Mouse (Mus musculus) right cerebral cortex, postnatal 4 days (tissue): ENCODE results near the gene Cfap74.
"Not testable (repeated sequence)": the region's sequence is repeated elsewhere in the genome, so short reads cannot be mapped to it uniquely, and the experiment has no call there.

Experiments used
- DNase-seq: peaks from one replicate; pipeline ENCODE4 v3.0.0-alpha.2; 2022

Cfap74 gene

DNA sequence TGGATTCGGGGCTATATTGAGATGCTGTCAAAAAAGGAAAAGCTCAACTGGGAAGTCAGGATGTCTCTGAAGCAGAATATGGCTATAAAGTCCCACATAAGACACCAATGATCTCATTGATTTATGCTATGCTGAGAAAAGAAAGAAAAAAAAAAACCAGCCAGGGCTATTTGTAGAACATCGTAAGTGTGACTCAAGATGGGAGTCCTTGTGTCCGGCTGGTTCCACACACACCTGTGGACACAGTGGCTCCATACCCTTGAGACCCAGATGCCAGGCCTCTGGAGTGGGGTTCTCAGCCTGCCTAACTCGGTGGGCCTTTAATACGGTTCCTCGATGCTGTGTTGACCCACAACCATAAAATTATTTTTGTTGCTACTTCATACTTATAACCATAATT is 3.1 kb downstream of the Cfap74 start:
- no peak for DNase-seq

DNA sequence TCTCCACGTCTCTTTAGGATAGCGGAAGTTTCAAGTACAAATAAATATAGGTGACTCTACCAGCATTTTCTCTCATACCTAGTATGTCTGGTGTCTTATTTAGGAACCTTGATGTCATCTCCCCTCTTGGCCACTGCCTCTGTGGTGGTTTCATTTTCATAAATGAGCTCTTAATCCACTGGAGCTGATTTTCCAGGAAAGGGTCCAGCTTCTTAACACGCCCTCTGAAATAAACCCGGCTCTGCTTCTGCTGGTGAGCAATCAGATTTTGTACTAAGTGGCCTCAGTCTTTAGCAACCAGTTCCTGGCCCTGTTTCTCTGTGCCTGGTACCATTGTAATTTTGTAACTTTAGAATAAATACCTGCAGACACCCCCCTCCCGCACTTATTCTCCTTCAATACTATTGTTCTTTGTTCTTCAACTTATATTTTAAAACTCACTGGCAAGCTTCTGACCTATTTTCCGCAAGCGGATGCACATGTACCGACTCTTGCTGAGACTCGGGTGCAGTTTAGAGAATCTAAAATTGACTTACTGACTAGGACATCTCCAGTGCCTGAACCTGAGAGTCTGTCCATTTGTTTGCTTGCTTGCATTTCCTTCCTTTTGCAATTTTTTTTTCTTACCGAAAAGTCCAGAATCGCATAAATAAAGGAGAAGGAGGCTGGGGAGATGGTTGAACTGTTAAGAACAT is 4.8 kb downstream of the Cfap74 start:
- no peak for DNase-seq

DNA sequence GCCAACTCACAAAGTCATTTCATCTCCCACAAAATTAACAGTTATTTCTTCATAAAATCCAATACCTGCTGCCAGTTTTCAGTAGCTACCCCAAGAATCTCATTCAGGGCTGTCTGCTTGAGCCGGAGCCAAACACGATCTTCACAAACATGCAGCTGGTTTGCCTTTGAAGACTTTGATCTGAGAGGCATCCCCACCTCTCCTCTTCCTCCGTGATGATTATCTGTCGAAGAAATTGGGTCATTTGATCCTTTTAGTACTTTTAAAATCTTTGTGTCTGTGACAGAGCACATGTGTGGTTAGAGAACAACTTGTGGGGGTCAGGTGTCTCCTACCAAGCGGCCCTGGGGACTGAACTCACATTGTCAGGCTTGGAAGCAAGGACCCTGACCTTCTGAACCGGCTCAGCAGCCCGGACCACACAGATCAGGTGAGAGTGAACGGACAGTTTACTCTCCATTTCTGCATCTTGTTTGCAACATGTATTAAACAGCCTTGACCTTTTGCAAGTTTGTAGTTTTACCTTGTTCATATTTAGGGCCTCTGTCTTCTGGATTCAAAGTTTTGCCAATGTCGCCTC is 5.8 kb downstream of the Cfap74 start:
- no peak for DNase-seq

DNA sequence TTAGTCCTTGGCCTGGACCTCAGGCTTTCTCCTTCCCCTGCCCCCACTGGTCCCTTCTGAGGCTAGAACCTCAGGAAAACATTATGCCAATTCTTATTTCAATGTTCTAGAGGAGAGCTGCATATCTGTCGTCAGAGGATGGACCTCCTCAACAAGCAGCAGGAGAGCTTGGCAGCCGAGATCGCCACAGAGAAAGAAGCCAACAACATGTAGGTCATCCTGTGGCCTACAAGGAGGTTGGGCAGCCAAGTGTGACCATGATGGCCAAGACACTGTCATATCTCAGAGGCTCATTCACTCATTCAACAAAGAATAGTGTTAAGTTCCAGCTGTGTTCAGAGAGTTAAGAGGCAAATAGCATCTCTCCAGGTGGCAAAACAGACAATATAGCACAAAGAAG is 11.1 kb downstream of the Cfap74 start:
- DNase-seq = no peak

DNA sequence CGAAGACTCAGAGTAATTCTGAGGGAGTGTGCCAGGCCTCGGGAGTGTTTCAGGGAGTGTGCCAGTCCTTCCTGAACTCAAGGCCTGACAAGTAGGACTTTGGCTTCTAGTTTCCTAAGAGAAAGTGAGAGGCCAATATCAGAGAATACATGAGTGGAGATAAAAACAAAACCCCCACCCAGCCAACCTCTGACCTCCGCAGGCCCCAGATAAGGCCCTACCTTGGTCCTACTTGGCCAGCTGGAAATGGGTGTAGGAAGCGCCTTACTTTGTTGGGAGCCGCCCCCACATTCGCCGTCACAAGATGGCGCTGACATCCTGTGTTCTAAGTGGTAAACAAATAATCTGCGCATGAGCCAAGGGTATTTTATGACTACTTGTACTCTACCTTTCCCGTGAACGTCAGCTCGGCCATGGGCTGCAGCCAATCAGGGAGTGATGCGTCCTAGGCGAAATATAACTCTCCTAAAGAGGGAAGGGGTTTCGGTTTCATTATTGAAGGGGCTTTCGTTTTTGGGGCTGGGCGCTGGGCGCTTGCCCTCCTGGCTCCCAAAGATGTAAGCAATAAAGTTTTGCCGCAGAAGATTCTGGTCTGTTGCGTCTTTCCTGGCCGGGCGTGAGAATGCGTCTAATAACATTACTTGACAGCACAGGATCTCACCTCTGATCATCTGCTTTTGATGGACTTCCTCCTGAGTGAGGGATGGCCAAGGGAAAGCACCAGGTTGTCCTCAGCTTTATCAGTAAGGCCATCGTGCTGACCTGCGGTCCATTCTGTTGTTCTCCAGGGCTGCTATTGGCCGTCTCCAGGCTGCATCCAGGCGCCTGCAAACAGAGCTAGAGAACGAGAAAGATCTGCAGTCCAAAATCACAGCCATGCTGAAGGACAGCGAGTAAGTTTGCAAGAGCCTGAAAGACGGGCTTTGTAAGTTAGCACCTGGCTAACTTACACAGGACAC is 12.7 kb downstream of the Cfap74 start:
- DNase-seq = not testable (repeated sequence)

DNA sequence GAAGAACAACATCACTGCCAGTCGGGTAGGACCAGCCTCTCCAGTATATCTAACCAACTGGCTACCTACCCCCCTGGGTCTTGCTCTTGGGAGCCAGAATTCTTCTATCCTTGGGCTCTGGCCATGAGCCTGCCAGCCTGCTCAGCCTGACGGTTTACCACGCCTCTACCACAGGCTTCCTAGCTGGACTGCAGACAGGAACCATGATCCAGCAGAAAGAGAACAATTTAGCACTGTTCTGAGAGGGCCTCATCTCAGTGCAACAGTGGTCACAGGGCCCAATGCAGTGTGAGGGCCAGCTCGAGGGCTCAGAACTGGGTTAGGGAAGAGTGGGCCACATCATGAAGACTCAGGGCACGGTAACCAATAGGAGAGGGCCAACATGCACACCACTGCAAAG is 15.0 kb downstream of the Cfap74 start:
- no peak for DNase-seq

DNA sequence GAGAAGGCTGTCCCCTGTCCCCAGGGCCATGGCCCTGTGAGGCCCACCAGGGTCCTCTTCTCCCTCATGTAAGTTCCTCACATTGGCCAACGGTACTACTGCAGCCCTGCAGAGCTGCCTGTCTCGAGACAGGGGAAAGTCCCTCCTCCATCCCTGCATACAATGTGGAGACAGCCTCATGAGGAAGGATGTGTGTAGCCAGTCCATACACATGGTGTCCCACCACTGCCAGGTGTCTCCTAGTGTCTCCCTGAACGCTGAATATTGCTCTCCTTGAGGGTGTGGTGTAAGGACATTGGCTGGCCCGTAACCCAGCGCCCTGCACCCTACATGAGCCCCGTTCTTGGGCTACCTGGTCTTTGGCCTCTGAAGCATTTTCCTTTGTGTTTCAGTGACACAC is 17.3 kb downstream of the Cfap74 start:
- DNase-seq = no peak

DNA sequence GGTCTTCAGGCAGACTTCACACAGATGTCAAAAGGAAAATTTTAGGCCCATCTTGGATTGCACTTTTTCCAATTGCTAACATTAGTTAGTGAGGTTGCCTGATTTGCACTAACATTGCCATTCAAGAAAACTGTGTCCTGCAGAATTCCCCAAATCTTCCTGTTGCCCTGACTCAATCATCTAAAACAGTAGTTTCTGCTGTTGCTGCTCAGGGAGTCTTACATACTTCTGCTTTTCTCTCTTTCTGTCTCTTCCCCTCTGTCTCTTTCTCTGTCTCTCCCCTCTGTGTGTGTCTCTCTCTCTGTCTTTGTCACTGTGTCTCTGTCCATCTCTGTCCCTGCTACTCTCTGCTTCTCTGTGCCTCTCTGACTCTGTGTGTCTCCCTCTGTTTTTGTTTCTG is 19.5 kb downstream of the Cfap74 start:
- no peak for DNase-seq

DNA sequence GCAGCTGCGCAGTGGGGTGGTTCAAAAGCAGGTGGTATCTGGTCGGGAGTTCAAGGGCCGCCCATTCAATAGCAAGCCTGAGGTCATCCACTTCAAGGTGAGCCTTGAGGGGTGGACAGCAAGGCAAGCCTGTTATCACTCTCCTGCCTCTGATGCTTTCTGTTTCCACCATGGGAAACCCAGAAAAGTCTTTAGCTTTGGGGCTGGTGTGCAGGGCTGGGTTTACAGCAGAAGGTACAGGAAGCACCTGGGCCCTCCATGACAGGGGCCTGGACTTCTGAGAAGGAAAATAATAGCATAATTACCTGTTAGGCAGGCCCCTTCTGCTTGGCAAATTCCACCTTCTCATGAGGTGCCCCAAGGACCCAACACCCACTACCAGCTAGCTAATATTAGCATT is 20.2 kb downstream of the Cfap74 start:
- DNase-seq = no peak

DNA sequence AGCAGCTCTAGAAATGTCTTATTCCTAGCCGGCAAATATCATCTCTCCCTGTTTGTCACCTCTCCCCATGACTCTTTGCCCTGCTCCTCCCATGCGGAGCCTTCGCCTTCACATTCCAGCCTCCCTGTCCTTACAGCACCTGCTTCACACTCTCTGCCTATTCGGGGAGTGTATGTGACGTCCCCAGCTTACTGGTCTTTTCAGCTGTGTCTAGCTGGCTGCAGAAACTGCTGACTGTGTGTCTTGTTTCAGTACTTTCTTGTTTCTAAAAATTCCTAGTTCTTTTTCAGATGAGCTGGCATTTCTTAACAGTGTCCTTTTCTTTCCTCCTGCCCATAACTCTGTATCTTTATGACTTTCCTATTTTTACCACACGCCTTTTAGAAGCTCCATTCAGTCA is 23.4 kb downstream of the Cfap74 start:
- DNase-seq = no peak

DNA sequence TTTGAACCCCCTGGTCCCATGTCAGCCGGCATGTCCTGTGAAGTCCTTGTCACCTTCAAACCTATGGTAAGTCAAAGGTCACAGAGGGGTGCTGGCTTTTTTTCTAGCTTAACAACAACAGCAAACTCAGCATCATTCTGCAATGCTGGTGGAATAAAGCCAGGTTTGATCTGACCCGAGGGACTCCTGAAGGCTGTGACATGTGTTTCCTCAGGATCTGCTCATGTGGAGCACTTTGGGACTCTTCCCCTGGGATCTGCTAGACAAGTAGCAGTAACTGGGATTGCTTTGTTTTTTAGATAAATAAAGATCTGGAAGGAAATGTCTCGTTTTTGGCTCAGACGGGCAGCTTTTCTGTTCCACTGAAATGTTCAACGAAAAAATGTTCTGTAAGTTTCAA is 25.0 kb downstream of the Cfap74 start:
- DNase-seq = no peak

DNA sequence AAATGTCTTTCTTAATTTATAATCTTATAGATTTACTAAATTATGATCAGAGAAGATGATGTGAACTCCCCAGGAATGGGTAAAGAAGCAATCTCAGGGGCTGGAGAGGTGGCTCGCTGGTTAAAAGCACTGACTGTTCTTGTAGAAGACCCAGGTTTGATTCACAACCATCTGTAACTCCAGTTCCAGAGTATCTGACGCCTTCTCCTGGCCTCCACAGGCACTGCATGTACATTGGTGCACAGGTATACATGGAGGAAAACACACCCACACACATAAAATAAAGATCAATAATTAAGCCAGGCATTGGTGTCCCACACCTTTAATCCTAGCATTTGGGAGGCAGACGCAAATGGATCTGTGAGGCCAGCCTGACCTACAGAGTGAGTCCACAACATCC is 33.8 kb downstream of the Cfap74 start:
- no peak for DNase-seq

DNA sequence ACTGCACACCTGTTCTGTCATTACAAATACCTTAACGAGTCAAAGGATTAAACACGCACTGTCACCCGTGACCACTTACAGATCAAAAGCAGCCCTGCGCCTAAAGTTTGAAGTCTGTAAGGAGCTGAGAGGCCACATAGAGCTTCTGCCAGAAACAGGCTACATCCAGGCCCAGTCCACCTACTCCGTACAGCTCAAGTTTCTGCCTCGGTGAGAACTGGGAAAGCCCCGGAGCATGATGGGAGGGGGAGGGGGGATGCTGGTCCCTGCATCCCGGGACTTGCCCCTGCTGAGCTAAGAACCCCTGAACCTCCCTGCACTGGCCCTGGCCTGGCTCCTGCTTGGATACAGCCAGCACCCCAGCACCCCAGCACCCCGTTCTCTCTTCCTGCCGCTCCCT is 42.6 kb downstream of the Cfap74 start:
- DNase-seq = no peak

DNA sequence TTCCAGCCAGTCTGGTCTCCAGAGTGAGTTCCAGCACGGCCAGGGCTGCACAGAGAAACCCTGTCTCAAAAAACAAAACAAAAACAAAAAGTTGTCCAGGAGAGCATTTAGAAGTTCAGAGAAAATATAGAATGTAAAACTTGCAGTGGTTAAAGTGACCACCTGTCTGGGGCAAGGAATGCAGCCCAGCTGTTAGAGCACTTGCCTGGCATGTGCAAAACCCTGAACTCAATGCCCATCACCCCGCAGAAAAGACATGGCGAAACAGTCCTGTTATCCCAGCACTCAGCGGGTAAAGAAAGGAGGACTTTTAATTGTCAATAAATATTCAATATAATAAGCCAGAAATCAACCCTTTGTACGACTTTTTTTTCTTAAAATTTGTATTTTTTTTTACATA is 49.6 kb downstream of the Cfap74 start:
- no peak for DNase-seq

DNA sequence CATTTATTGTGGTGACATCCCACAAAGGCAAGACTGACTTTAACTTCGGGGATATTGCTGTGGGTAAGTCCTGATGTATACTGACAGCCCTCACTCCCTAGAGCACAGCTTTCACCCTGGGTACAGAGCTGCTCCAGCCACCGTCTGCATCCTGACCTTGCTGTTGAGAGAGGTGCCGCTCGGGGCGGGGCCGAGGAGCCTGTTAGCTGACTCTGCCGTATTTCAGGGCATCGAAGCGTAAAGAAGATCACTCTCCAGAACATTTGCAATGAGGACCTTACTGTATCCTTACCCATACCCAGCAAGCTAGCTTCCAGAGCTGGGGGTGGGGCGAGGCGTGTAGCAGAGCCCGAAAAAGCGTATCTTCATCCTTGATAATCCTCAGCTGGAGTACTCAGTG is 54.1 kb downstream of the Cfap74 start:
- no peak for DNase-seq

DNA sequence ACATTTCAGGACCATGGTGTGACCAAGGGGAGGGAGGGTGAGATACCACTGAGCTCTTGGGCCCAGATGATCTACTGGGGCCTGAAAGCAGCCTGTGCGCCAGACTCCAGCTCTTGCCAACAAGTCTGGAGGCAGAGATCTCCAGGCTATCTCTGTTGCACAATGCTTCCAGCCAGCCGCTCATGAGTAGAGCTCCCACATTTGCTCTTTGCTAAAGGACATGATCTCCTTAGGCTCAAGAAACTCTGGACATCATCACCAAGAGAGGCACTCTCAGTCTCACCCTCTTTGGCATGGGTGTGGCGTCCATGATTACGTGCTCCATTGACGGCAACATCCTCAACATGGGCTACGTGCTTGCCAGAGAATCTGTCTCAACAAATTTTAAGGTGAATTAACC is 54.6 kb downstream of the Cfap74 start:
- DNase-seq = no peak

DNA sequence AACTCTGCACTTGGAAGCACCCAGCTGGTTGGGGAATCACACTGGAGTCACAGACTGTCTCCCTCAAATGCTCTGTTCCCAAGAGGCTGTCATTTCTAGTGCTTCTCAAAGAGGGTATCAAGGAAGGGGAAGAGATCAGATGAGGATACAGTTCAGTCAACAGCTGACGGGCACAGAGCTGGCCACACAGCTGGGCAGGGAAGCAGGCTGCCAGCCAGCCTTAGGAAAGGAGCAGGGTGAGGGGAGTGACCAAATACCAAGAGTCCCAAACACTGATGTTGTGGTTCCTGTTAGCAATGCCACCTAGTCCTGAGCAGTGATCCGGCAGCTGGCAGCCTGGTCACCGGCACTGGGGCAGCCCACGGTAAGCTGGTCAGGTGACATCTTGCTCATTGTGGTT is 55.1 kb downstream of the Cfap74 start:
- DNase-seq = no peak

DNA sequence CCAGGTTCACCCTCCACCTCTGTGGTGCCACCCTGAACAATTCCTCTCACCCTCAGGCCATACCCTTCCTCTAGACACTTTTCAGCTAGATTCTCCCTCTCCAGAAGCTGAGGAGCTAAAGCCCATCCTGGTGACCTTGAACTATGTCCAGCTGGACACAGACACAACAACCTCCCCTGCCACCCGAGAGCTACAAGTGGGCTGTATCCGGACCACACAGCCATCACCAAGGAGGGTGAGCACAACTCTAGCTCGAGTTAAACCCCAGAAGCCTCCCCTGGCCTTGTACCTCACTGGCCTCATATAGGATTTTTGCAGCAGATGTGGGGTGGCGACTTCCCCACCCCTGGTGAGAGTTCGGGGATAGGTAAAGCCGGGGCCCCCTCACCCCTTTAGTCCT is 56.6 kb downstream of the Cfap74 start:
- no peak for DNase-seq

DNA sequence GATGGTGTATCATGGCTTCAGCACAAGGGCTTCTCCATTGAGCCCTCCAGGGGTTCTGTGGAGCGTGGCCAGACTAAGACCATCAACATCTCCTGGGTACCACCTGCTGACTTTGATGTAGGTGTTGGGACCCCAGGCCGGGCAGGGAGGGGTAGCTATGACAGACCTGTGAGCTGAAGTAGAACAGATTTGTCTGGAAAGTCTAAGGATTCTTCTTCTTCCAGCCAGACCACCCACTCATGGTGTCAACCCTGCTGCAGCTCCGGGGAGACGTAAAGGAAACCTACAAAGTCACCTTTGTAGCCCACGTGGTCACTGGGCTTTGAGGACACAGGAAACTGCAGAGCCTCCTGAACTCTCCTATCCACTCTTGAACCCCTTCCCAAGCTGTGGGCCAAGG is 57.1 kb downstream of the Cfap74 start:
- no peak for DNase-seq

DNA sequence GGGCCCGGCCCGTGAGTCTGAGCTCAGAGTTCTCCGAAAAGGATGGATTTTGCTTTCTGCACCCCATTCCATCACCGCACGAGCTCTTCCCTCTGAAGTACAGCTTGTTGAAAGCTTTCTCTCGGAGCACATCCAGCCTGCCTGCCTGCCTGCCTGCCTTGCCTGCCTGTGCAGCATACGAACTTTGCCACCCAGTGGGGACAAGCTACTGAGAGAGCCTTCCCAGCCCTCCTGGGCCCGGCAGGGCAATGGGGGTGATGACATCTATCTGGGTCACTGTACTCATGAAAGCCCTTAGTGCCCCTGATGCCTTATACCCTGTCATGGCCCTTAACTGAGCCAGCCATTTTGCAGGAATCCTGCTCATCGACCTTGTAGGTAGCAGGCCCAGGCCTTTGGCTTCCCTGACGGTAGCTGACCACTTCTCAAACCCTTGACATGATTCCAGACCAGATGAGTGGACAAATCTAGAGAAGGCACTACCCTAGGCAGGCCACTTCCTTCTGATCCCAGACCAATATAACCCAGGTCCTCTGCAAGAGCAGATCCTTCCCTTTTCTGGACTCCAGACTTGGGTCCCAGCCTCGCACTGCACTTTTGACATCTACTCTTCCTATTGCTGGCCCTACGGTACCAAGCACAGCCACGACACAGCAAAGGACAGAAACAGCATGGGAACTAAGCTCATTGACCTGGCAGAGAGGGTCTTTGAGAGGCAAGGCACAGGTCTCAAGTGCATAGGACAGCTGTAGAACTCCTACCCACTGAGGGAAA is 58.4 kb downstream of the Cfap74 start:
- no peak for DNase-seq

DNA sequence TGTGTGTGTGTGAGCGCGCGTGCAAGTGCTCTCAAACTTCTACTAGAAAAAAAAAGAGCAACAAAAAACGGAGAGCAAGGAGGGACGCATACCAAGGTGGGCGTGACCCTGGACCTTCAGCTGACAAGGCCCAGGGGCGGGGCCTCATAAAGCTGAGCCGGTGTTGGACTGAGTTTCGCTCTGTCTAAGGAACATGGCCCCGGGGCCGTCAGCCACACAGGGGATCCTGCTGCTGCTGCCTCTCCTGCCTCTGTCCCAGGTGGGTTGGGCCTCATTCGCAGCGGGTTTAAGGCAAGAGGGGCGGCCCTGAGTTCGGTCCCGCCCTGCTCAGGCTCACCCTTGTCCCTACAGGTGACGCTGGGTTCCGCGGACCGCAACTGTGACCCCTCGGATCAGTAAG is 60.0 kb downstream of the Cfap74 start, which contains the start of gene Tmem52:
Tmem52 (plus strand) TSS at position 163 of the 400 bp plus-strand sequence.
- DNase-seq = no peak

DNA sequence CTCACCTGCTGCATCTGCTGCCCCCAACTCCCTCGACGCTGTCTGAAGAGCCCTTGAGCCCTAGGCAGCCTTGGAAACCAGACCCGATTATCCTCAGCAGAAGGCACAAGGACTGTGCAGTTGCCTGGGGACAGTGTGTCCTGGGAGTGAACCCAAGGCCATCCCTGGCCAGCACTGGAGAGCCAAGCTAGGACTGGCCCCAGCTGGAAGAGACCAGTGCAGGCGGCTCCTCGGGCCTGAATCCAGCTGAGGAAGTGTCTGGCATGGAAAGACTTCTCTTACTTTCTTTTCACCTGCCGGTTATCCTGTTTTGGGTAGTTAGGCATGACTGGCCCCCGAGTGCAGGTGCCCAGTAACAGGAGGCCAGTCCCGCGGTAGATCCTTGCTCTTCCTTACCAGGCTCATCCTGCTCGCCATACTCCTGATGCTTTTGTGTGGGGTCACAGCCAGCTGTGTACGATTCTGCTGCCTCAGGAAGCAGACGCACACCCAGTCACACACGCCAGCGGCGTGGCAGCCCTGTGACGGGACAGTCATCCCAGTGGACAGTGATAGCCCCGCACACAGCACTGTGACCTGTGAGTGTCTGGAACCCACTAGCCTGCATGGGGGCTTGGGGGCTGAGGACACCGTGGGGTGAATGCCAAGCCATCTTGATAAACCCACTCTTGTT is 60.7 kb downstream of the Cfap74 start:
- no peak for DNase-seq
